Mouse (Mus musculus) C2C12 (cell line): ENCODE data around the gene Btbd2. TPM values are rescaled to one million over a fixed set of nuclear protein-coding genes. Genes with fewer than 3 reads are reported as not detected.

ENCODE experiments used
- H3K27me3 ChIP-seq: one replicate; pipeline ENCODE4 v1.6.1; 2011; ENCODE audit not compliant: control insufficient read depth, insufficient read depth, insufficient read length
- H3K36me3 ChIP-seq: one replicate; pipeline ENCODE4 v1.6.1; 2011; ENCODE audit not compliant: control insufficient read depth, insufficient read depth
- H3K4me3 ChIP-seq: one replicate; pipeline ENCODE4 v1.5.1; 2011; ENCODE audit warnings: mild to moderate bottlenecking, control low read depth; ENCODE audit not compliant: poor library complexity, insufficient read depth, severe bottlenecking
- H3K79me2 ChIP-seq: one replicate; pipeline ENCODE4 v1.6.1; 2011; ENCODE audit not compliant: control insufficient read depth, insufficient read depth
- H3K79me3 ChIP-seq: one replicate; pipeline ENCODE4 v1.6.1; 2011; ENCODE audit warnings: low read depth, control low read depth
- H3ac ChIP-seq: one replicate; pipeline ENCODE3; 2011; ENCODE audit warnings: low read depth; ENCODE audit not compliant: control insufficient read depth, insufficient read length
- CEBPB ChIP-seq: IDR thresholded peaks from one replicate; pipeline ENCODE4 v1.6.1; 2011; ENCODE audit warnings: low read depth, mild to moderate bottlenecking, control low read depth, moderate library complexity
- CTCF ChIP-seq: IDR thresholded peaks from one replicate; pipeline ENCODE4 v1.5.1; 2011; ENCODE audit not compliant: control insufficient read depth, insufficient read depth, insufficient read length
- FOSL1 ChIP-seq: IDR thresholded peaks from one replicate; pipeline ENCODE4 v1.8.0; 2011; ENCODE audit warnings: mild to moderate bottlenecking, low read length; ENCODE audit not compliant: poor library complexity, insufficient read depth, severe bottlenecking
- MAX ChIP-seq: IDR thresholded peaks from one replicate; pipeline ENCODE4 v1.6.1; 2011; ENCODE audit warnings: mild to moderate bottlenecking, control low read depth
- MYOD1 ChIP-seq: IDR thresholded peaks from one replicate; pipeline ENCODE4 v1.6.1; 2011; ENCODE audit warnings: low read depth; ENCODE audit not compliant: control insufficient read depth, insufficient read length
- MYOG ChIP-seq: IDR thresholded peaks from one replicate; pipeline ENCODE4 v1.6.1; 2011; ENCODE audit not compliant: control insufficient read depth, insufficient read length; ENCODE audit errors: extremely low read depth
- USF1 ChIP-seq: IDR thresholded peaks from one replicate; pipeline ENCODE4 v1.6.1; 2011; ENCODE audit warnings: low read depth, mild to moderate bottlenecking, control low read depth, moderate library complexity
- polyA plus RNA-seq: library from polyadenylated mRNA; unstranded; fragments of >200 nt; fragmentation: generic; extraction: Trizol; gene quantifications from one replicate; pipeline ENCODE4 v1.2.1, GENCODE M21; 2012; ENCODE audit warnings: missing spikeins

Gene Btbd2
- polyA plus RNA-seq, 1 experiment: 53.8 TPM

- Histone ChIP-seq H3K27me3 (no peaks in the 10 kb centered on the region), H3ac (peak overlapping the region; percentile 48), H3K36me3 (peaks cover 22% of the 10 kb centered on the region), H3K79me2 (peaks cover 31% of the 10 kb centered on the region), H3K79me3 (peaks cover 6% of the 10 kb centered on the region), H3K4me3 (peak overlapping the region; percentile 35)
- no peak for TF ChIP-seq FOSL1
- no peak for TF ChIP-seq CTCF
- peak; percentile 40 for TF ChIP-seq MAX
These were observed 45.9 kb upstream of the Btbd2 start for GRCm38 (mm10) chr10:80702536-80703390.

- Histone ChIP-seq H3K79me3 (peaks cover 6% of the 10 kb centered on the region), H3ac (peak within 1 kb of the TSS; percentile 80), H3K27me3 (no peaks in the 10 kb centered on the region), H3K4me3 (peak within 1 kb of the TSS; percentile 44), H3K36me3 (peaks cover 15% of the 10 kb centered on the region), H3K79me2 (peaks cover 31% of the 10 kb centered on the region)
- TF ChIP-seq CTCF (no peak), MAX (peak; percentile 52)
These were observed 45.1 kb upstream of the Btbd2 start, which contains the start of the genes Mob3a and Izumo4 for GRCm38 (mm10) chr10:80701721-80702535. Mob3a (minus strand) TSS chr10:80701977. Izumo4 (plus strand) TSS chr10:80702184.

GRCm38 (mm10) chr10:80700732-80701131 lies 43.9 kb upstream of the Btbd2 start:
- Histone ChIP-seq H3K36me3 (peaks cover 17% of the 10 kb centered on the region), H3K27me3 (no peaks in the 10 kb centered on the region)
- no peak for TF ChIP-seq MYOG

DNA sequence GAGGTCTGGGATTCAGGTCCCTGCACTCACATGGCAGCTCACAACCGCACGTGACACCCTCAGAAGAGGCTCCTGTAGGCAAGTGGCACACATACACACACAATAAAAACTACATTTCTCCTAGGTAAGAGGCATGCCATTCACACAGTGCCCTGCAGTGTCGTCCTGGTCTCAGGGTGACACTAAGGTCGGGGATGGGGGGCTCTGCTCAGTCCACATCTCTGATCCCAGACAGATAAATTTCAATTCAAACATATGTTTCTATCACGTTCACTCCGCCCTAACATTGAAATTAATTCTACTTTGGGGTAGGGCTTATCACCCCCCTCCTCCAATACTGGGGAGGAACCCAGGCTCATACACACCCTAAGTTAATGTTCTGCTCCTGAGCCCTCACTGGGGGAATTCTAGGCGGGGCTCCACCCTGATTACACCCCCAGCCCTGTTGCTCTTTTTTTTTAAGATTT lies 43.2 kb upstream of the Btbd2 start:
- no peak for TF ChIP-seq USF1
- Histone ChIP-seq H3K79me3 (peaks cover 6% of the 10 kb centered on the region), H3K36me3 (peaks cover 17% of the 10 kb centered on the region), H3K4me3 (no peak overlapping the region), H3ac (no peak overlapping the region), H3K27me3 (no peaks in the 10 kb centered on the region), H3K79me2 (peaks cover 31% of the 10 kb centered on the region)

More at GRCm38 (mm10) chr10:80700732-80701131, 43.9 kb upstream of the Btbd2 start:
- Histone ChIP-seq H3K4me3 (peak overlapping the region; percentile 44), H3K79me3 (peaks cover 6% of the 10 kb centered on the region), H3K79me2 (peaks cover 31% of the 10 kb centered on the region), H3ac (peak overlapping the region; percentile 38)

DNA sequence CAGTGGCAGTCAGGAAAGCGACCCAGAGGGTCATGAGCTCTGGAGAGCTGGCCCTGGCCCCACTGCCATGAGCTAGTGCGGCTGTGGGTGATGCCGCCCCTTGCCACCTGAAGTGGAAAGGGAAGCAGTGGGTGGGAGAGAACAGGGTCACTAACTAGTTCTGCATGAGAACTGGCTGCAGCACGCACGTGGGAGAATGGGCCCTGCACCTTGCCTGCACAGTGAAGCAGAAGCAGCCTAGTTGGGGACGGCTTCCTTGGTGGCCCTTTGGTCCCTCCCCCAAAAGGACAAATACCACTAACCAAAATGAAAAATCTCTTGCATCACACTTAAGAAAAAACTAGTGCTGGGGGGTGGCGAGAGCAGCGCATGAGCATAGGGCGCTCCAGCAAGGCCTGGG lies 41.7 kb upstream of the Btbd2 start:
- Histone ChIP-seq H3K27me3 (no peaks in the 10 kb centered on the region), H3K4me3 (no peak overlapping the region), H3K36me3 (peaks cover 17% of the 10 kb centered on the region), H3ac (no peak overlapping the region), H3K79me2 (peaks cover 31% of the 10 kb centered on the region), H3K79me3 (peaks cover 6% of the 10 kb centered on the region)
- TF ChIP-seq MAX (no peak), MYOD1 (no peak), CEBPB (no peak), MYOG (no peak), CTCF (no peak), FOSL1 (no peak), USF1 (no peak)

GRCm38 (mm10) chr10:80697812-80698211 lies 40.9 kb upstream of the Btbd2 start:
- Histone ChIP-seq H3K4me3 (no peak overlapping the region), H3ac (no peak overlapping the region), H3K79me2 (peaks cover 31% of the 10 kb centered on the region), H3K36me3 (peaks cover 17% of the 10 kb centered on the region), H3K79me3 (peaks cover 6% of the 10 kb centered on the region), H3K27me3 (no peaks in the 10 kb centered on the region)
- TF ChIP-seq CEBPB (no peak), MYOG (no peak), FOSL1 (no peak), MAX (no peak)
